Mouse (Mus musculus) heart, postnatal 25 days (tissue): ENCODE measurements around the gene Rem2. TPM values are rescaled to one million over a fixed set of nuclear protein-coding genes. Genes with fewer than 3 reads are reported as not detected.

Experiments used
- DNase-seq: peaks from one replicate; pipeline ENCODE4 v3.0.0; 2022; ENCODE audit warnings: low spot score
- intact Hi-C: fragments of 180-260 bp; cut with DNase I; formaldehyde crosslinking; loops from one replicate; pipeline ENCODE4 v1.15.1; 2025
- total RNA-seq, 2 experiments: library from RNA; stranded (reverse); gene quantifications; 2 replicates each; pipeline ENCODE4 v1.2.3; 2021

Rem2 gene
- total RNA-seq, 2 experiments from 2014 or later, result not detected

DNA sequence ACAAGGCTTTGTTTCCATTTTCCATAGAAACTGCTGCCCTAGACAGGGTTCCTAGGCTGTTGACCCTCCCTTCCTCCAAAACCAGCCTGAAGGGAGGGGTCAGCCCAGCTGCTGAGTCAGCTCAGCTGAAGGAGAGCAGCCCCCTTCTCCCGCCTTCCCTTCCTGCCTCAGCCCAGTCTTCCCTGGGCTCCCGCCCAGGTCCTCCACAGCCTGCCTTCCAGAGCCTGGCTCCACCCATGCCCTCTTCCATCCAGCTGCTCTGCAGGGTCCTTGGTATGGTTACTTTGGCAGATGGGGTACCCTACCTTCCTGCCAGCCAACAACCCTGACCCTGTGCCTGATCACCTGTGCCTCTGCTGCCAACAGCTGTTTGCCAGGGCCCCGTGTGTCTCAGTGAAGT, 32.7 kb upstream of the Rem2 start:
- no peak for DNase-seq
- intact Hi-C loops, result loop anchor here (10.0 kb wide), 1 partner anchor 378 kb away; no protein-coding TSS in a partner anchor

DNA sequence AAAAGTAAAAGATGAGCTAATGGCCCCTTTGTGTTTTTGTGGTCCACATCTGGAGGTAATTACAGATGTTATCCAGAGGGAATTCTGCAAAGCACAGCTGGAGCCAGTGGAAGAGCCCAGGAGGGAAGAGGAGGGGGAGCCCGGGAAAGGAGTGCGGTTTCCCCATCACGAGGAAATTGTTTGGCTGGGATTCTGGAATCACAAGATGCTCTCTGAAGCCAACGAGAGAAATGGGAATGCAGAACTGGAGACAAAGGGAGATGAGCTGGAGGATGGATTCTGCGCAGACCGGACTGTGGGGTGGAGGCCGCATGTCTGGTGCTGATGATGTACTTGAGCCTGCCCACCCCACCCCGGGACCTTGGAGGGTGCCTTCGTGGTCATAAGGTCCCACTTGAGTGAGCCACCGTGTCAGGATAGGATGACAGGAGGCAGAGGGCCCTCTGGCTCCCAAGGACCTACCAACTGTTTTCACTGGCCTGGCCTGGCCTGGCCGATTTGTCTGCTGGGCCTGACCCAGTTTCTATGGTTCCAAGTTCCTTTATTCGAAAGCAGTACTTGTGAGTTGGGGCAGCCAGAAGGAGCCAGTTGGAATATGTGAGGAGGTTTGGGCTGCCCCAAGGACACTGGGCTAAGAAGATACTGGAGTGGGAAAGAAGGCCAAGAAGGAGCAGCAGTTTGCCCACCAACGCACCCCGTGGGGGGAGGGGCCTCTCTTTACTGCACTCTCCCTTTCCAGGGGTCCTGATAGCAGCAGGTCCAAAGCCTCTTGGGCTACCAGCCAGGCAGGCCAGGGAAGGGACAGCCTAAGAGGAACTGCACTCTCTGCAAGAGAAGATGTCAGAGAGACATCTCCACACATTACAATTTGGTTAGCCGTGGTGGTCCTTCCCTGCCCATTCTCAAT, 31.9 kb upstream of the Rem2 start:
- peak; percentile 62 for DNase-seq
- intact Hi-C loops, result loop anchor here (10.0 kb wide), 1 partner anchor 379 kb away; no protein-coding TSS in a partner anchor

DNA sequence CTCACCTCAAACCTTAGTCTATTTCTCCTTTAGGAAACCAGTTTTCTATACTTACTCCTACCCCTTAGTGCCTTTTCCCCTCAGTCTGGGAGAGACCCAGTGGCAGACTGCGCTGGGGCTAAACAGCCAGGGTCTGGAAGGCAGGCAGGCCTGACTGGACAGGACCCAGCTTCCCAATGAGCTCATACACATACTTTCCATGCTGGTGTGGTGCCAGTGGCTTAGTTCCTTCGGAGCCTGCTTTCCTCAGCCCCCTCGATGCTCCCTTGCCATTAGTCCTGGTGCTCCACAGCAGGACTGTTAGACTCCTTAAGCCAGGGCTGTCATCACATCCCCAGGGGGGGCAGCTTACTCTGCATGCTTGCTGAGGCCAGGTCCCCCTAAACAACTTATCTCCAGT, 30.4 kb upstream of the Rem2 start:
- no peak for DNase-seq
- intact Hi-C loops, result loop anchor here (5.0 to 10.0 kb wide), 2 partner anchors 33 to 381 kb away; no protein-coding TSS in a partner anchor

DNA sequence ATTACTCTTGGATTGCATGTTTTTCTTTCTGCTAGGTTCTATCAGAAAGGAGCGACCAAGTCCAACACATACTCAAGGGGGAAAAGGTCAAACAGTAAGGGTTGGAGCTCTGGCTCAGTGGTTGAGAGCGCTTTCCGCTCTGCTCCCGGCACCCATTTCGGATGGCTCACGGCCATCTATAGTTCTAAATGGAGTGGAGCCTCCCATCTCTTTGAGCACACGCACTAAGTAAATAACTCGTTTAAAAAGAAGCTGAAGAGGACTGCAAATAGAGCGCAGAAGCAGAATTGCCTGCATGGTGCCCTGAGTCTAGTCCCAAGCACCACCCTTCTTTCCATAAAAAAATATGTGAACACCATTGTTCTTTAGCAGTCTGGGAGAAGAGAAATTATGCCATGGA, 22.3 kb upstream of the Rem2 start:
- DNase-seq, result no peak
- intact Hi-C loops, result no loop called here

DNA sequence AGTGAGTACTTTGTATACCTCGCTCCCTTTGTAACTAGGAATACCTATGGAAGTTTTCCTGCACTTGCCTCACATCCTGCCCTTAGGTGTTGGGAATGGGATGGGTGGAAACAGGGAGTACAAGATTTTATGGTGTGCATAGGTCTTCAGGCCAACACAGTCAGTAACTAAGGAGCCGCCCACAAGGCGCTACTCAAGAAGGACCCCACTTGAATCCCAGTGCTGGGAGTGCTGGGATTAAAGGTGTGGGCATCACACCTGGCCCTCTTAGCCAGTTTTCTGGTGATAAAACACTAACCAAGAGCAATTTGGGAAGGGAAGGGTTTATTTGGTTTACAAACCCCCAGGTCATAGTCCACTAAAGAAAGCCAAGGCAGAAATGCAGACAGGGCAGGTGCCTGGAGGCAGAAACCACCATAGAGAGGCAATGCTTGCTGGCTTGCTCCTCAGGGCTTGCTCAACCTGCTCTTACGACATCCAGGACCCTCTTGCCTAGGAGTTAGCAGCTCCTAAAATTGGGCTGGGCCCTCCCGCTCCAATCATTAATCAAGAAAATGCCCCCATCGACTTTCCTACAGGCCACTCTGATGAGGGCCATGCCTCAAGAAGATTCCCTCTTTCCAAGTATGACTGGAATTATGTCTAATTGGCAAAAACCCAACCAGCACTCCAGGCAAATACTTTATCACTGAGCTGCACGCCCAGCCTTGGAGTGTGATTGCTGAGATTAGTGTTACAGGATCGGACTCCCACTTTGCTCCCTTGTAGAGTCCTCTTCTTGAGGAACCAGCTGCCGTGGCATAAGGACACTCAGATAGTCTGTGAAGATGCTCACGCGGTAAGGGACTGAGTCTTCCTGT, 21.0 kb upstream of the Rem2 start:
- intact Hi-C loops, result no loop called here
- no peak for DNase-seq

DNA sequence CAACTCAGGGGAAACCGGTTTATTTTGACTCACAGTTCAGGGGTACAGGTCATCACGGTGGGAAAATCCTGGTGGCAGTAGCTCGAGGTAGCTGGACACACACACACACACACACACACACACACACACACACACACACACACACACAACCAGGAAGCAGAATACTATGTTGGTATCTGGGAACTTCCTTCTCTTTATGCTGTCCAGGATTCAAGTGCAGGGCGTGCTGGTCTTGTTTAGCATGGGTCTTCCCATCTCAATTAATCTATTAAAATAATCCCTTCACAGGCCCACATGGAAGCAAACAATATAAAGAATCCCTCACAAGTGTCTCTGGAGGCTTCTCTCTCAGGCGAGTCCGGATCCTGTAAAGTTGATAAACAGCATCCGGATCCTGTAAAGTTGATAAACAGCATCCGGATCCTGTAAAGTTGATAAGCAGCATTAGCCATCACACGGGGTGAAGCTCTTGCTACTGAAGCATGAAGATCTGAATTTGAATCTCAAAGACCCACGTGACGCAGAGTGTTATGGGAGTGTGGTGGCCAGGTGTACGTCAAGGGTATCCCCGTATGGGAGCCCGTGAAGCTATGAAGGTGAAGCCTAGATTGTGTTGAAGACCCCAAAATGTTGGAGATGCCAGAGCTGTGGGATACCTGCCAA, 17.9 kb upstream of the Rem2 start:
- DNase-seq, result no peak
- intact Hi-C loops, result no loop called here

DNA sequence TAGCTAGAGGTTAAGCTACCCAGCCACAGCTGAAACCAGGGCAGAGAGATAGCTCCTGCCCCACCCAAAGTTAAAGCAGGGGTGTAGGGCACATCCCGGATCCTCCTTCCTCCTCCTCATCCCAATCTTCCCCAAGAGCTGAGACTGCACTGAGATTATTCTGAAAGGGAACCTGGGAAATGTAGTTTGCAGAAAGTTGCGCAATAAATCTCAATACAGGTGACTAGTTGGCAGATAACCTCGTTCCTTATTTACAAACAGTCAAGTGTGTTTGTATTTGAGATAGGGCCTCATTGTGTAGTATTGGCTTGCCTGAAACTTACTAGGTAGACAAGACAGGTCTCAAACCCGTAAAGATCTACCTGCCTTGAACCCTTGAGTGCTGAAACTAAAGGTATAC, 13.8 kb upstream of the Rem2 start:
- intact Hi-C loops, result no loop called here
- DNase-seq, result no peak

DNA sequence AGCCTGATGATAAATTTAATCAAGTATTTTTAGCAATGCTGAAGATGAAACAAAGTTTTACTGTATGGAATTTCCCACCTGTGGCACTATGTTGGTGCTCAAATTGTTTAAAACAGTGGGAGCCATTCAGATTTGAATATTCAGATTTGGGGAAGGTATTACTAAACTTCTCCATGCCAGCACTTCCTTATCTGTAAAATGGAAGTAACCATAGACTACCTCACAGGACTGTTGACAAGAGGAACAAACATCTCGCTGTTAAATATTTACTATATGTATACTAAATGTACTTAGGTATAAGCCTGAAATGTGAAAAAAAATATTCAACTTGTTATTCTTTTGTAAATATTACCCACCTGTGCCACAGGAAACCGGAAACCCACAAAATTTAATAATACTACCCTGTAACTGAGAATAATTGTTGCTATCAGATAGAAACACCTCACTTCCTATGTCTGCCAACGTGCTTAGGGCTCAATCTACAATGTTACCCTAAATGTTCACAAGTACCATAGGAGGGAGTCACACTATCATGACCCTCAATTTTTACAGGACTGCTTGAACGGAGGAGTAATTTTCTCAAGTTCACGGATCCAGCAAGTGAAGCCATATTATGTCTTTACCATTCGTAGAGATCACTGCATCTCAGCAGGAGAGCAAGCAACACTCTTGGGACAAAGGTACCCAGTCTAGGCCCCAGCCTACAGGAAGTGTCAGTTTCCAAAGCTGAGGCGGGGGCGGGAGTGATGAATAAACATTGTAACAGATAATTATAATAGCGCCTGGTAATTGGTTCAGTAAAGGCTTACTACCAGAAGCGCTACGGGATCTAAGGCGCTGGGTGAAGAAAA, 12.6 kb upstream of the Rem2 start:
- intact Hi-C loops, result no loop called here
- no peak for DNase-seq

DNA sequence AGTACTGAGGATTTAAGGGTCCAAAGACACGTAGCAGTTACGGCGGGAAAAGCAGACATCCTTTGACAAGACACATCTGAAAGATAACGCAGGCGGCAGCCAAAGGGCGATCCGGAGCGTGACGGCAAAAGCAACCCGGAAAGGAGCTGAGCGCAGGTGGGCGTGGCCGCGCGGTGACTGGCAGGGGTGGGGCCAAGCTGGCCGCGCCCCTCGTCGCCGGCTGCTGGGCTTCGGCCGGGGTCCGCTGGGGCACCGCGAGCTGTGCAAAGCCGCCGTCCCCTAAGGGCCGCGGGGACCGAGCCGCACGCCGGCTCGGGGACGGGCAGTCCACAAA, 12.0 kb upstream of the Rem2 start, which contains the start of gene Lrp10:
Gene Lrp10, plus strand, starts transcription at position 179 of the 334 bp plus-strand sequence.
- DNase-seq, result peak; percentile 77
- intact Hi-C loops, result no loop called here

DNA sequence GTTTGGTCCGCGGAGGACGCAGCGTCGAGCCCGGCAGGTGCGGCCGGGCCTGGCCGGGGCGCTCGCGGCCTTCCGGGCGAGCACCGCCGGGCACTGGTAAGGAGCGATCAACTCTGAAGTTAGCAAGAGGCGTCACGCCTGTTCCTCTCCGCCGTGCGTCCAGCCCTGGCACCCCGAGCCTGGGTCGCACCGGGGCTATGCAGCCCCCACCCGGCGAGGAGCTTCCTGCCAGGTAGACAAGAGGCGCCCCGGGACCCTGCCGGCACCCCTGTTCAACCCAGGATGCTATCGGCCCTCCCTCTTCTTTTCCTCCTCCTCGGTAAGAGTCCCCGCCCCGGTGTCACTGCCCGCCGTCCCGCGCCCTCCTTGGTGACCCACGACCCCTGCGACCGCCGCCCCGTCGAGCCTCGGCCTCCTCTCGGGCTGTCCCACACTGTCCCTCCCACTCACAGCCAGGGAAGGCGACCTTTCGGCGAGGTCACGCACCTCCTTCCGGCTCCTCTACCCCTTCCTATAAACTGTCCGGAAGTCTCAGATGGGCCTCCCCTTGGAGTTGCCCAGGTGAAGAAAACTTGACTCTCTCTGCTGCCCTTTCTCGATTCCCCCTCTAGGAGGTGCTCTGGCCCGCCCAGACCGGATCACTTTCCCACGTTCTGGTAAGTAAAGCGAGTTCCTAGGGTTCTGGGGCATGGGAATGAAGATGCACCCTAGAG, 11.5 kb upstream of the Rem2 start:
- DNase-seq, result peak; percentile 60
- intact Hi-C loops, result loop anchor here (5.0 kb wide), 1 partner anchor 53 kb away; the partner anchor contains the start of gene Prmt5

DNA sequence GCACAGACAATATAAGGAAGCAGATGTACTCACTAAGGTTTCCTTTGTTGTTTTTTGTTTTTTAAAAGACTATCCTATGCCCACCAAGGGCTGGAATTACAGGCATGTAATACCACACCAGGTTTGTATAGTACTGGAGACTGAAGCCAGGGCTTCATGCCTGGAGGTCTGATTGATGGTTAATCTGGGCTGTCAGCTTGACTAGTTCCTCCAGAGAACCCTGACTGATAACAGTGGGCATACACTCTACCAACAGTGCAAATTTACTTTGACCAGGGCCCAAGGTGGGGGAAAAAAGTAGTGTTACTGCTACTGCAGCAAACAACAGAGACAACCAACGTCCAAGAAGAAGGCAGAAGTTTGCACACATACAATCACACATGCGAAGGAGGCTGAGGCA, 4.4 kb upstream of the Rem2 start:
- no peak for DNase-seq
- intact Hi-C loops, result no loop called here

DNA sequence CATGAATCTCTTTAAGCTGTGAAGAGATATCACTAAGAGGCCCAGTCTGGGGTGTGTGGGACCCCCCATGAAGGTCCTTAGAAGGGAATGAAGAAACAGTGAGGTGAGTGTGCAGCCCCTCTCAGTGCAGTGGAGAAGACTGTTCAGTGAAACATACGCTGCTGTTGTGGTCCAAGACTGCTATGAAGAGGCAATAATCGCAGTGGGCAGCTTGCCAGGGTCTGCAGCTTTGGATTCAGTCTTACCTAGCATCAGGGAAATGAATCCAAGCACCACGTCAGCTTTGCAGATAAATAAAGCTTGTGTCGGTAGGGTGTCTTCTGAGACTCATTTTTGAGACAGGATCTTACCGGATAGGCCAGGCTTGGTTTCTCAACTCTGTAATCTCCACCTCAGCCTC, 3.2 kb upstream of the Rem2 start:
- intact Hi-C loops, result no loop called here
- no peak for DNase-seq

DNA sequence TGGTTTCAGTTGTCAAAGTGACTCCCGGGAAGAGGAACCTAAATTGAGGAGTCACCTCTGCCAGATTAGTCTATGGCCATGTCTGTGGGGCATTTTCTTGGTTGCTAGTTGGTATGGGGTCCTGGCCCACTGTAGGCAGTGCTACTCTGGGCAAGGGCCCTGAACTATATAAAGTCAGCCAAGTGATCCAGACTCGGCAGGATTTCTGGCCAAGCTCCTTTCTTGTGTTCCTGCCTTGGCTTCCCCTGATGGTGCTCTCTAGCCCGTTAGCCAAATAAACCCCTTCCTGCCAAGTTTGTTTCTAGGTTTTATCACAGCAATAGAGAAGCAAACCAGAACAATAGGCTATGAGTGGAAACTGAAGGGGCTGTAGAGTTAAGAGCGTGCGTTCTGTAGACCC, 1.2 kb upstream of the Rem2 start:
- DNase-seq, result no peak
- intact Hi-C loops, result no loop called here

DNA sequence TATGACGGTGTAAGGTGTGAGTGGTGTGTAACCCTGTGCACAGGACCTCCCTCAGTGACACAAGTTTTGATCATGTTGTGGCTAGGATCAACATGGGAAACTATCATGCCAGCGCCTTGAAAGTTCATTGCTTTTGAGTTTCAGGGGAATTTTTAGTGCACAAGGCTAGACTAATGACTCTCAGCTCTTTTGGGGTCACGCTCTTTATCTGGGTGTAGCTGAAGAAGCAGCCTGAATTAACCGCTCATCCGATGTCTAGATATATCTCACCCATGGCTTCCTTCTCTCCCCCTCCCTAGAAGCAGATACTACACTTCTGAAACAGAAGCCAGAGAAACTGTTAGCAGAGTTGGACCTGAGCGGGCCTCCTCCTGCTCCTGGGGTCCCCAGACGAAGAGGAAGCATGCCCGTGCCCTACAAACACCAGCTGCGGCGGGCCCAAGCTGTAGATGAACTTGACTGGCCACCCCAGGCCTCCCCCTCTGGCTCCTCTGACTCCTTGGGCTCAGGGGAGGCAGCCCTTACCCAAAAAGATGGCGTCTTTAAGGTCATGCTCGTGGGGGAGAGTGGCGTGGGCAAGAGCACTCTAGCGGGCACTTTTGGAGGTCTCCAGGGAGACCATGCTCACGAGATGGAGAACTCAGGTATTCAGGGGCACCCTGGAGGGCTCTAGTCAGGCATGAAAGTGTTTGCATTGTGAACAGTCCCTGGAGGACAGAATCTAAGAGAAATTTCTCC, 1.4 kb downstream of the Rem2 start:
- DNase-seq, result no peak
- intact Hi-C loops, result no loop called here

DNA sequence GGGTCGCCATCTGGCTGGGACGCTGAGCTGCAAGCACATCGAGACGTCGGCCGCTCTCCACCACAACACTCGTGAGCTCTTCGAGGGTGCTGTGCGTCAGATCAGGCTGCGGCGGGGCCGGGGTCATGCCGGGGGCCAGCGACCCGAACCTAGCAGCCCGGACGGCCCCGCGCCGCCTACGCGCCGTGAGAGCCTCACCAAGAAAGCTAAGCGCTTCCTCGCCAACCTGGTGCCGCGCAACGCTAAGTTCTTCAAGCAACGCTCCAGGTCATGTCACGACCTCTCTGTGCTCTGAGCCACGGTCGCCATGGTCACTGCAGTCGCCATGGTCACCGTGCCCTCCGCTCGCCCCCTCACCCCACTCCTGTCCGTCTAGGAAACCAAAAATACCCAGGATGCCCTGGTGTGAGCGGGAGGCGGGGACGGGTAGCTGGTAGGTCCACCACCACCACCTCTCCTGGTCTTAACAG, 3.6 kb downstream of the Rem2 start:
- intact Hi-C loops, result no loop called here
- no peak for DNase-seq

DNA sequence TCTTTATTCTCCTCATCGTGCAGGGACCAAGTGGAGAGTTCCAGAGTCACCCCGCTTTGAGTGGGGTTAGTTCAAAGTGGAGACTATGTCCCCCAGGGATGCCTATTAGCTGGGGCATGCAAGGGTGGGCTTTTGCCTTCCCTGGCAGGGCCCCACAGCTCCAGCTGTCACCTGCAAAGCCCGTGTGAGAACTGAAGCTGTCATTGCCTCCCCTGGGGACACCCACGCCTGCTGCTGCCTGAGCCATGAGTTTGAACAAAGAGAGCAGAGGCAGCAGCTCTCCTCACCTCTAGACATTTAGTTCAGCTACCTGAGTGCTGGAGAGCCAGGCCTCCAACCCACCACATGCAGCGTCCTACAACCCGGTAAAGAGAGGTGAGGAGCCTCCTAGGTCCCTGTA, 4.8 kb downstream of the Rem2 start:
- no peak for DNase-seq
- intact Hi-C loops, result no loop called here

DNA sequence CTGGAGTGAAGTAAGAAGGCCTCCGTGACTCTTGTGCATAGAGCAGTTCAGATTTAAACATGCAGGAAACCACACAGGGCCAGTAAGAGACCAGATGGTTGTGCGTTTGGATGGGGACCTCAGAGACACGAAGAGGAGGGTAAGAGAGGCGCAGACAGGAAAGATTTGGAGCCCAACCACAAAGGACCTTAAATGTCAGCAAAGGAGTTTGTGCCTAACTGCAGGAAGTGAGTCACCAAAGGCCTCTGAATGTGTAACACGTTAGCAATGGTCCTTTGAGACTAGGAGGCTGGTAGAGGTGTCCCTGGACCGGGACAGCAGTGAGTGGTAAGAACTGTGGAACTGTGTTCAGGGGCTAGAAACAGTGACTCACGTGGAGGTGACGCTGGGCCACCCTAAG, 5.5 kb downstream of the Rem2 start:
- no peak for DNase-seq
- intact Hi-C loops, result no loop called here

DNA sequence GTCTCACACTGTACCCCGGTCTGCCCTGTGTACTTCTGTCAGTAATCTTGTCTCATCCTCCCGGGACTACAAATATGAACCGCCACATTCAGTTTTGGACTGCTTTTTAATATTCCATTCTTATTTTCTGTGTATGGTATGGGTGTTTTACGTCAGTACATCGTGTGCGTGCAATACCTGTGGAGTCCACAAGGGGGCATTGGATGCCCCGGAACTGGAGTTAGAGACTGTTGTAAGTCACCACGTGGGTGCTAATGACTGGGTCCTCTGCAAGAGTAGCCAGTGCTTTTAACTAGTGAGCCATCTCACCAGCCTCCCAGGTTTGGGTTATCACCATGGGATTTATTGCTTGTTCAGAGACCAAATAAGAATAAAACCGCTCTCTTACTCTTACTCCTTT, 6.6 kb downstream of the Rem2 start:
- DNase-seq, result no peak
- intact Hi-C loops, result no loop called here
